Mouse (Mus musculus): ENCODE data around the gene Cyp2c68. TPM values are rescaled to one million over a fixed set of nuclear protein-coding genes. Genes with fewer than 3 reads are reported as not detected.
"Not testable (repeated sequence)": the region's sequence is repeated elsewhere in the genome, so short reads cannot be mapped to it uniquely, and the experiment has no call there.

Gene Cyp2c68
- 3.3 and 3.6 TPM in 2 replicates for polyA plus RNA-seq (2015; fragmentation: Nextera tagmentation; extraction: Ambion mirVana)

DNA sequence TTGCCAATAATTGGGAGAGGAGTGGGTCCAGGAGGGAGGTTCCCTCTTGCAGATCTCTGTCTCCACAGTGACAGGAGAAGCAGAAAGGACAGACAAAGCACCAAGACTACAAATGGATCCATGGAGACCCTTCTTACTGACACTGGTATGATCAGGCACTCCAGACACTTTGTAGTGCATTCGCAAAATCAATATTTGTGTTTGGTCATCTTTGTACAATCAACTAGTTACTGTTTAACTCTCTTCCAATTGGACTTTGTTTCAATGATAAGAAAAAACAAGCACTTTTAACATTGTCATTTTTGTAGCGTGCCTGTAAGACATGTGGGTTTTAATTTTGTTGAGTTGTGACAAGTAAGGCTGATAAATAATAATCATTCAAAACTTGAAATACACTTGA, at the start of gene Cyp2c68:
Gene Cyp2c68 (minus strand): TSS at position 135 of the 400 bp plus-strand sequence.
- Histone ChIP-seq H3K9me3 (ENCODE audit: control insufficient read depth, low read length) (no peaks in the 10 kb centered on the region), H3K27ac (replicated peaks) (no peak within 1 kb of the TSS), H3K4me1 (replicated peaks; ENCODE audit: control insufficient read depth, insufficient read depth) (no peaks in the 10 kb centered on the region), H3K36me3 (ENCODE audit: control insufficient read depth, insufficient read depth, low read length) (no peaks in the 10 kb centered on the region), H3K4me2 (replicated peaks; ENCODE audit: low read depth) (no peak within 1 kb of the TSS), H3K27me3 (ENCODE audit: control insufficient read depth, insufficient read depth, low read length) (no peaks in the 10 kb centered on the region), H3K4me3 (ENCODE audit: low read depth, low read length) (no peak within 1 kb of the TSS), H3K9ac (ENCODE audit: low read length) (no peak within 1 kb of the TSS)
- TF ChIP-seq EP300 (optimal IDR thresholded peaks at IDR 0.05) (no peak), CTCF (IDR thresholded peaks at IDR 0.05; ENCODE audit: low read depth) (no peak)
- ATAC-seq (ENCODE audit: low FRiP score, low TSS enrichment) (no peak), DNase-seq (ENCODE audit: low spot score) (no peak)
- 62% methylated on average over 2 of the region's 2 CpGs for WGBS

DNA sequence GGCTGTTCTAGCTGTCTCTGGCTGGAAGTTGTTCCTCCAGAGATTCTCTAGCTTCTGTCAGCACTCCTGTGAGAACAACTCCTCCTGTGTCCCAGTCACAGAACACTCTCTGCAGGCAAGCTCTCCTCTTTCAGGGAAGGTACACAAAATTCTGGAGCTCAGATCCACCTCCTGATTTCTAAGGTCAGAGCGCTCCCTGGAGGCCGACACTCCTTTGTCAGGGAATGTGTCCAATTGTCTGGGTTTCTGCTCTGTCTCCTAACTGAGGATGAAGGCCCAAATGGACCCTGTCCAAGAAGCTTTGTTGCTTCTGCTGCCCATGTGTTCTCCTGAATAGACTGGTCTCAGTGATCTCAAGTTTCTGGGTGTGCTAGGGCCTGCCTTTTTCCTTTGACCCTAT, 44.6 kb upstream of the Cyp2c68 start:
- not testable (repeated sequence) for H3K4me2 ChIP-seq (replicated peaks; ENCODE audit: low read depth); H3K9me3 ChIP-seq (ENCODE audit: control insufficient read depth, low read length); DNase-seq (ENCODE audit: low spot score); H3K27me3 ChIP-seq (ENCODE audit: control insufficient read depth, insufficient read depth, low read length); H3K9ac ChIP-seq (ENCODE audit: low read length); H3K4me3 ChIP-seq (ENCODE audit: low read depth, low read length); ATAC-seq (ENCODE audit: low FRiP score, low TSS enrichment); H3K4me1 ChIP-seq (replicated peaks; ENCODE audit: control insufficient read depth, insufficient read depth); H3K36me3 ChIP-seq (ENCODE audit: control insufficient read depth, insufficient read depth, low read length); H3K27ac ChIP-seq (replicated peaks)
- 79% methylated on average over 2 of the region's 2 CpGs for WGBS

DNA sequence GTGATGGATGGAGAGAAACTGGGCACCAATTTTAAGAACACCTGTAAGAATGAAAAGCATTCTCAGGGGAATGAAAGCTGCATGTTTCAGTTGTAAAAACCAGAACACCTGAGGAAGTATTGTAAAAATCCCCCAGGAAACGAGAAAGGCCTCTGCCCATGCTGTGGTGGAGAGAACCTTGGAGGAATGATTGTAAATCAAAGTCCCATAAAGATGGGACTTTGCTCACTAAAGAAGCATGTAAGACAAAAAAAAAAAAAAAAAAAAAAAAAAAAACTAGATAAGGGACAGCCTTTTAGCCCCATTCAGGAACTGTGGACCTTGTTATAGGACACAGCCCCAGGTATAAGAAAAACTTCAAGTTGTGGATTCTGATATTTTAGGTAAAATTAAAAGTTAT, 4.5 kb upstream of the Cyp2c68 start:
- Histone ChIP-seq H3K9me3 (ENCODE audit: control insufficient read depth, low read length) (no peaks in the 10 kb centered on the region), H3K4me1 (replicated peaks; ENCODE audit: control insufficient read depth, insufficient read depth) (no peaks in the 10 kb centered on the region), H3K4me2 (replicated peaks; ENCODE audit: low read depth) (no peak overlapping the region), H3K4me3 (ENCODE audit: low read depth, low read length) (no peak overlapping the region), H3K36me3 (ENCODE audit: control insufficient read depth, insufficient read depth, low read length) (no peaks in the 10 kb centered on the region), H3K9ac (ENCODE audit: low read length) (no peak overlapping the region), H3K27me3 (ENCODE audit: control insufficient read depth, insufficient read depth, low read length) (no peaks in the 10 kb centered on the region), H3K27ac (replicated peaks) (no peak overlapping the region)
- TF ChIP-seq CTCF (IDR thresholded peaks at IDR 0.05; ENCODE audit: low read depth) (no peak), EP300 (optimal IDR thresholded peaks at IDR 0.05) (no peak)
- 76% methylated on average over 1 of the region's 1 CpGs for WGBS
- DNase-seq (ENCODE audit: low spot score) (no peak), ATAC-seq (ENCODE audit: low FRiP score, low TSS enrichment) (no peak)

DNA sequence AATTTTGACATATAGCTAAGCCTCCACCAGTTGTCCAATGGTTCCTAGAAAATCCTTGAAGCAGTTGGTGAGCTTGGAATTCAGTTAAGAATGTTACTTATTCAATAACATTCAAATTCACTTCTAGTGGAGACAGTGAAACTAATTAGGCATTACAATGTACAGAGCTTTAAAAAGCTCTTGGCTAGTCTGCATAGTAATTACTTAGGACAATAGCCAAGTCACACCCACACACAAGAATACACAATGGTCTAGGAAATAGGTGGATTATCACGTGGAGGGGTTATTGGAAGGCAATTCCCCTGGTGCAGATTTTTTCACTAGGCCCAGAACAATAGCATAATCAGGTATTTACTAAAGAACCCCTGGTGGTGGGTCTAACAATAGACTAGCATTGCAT, 3.5 kb upstream of the Cyp2c68 start:
- 63% methylated on average over 1 of the region's 1 CpGs for WGBS
- H3K4me3 ChIP-seq (ENCODE audit: low read depth, low read length); H3K27ac ChIP-seq (replicated peaks); H3K36me3 ChIP-seq (ENCODE audit: control insufficient read depth, insufficient read depth, low read length); H3K4me1 ChIP-seq (replicated peaks; ENCODE audit: control insufficient read depth, insufficient read depth); H3K4me2 ChIP-seq (replicated peaks; ENCODE audit: low read depth); H3K9me3 ChIP-seq (ENCODE audit: control insufficient read depth, low read length); ATAC-seq (ENCODE audit: low FRiP score, low TSS enrichment); H3K9ac ChIP-seq (ENCODE audit: low read length); H3K27me3 ChIP-seq (ENCODE audit: control insufficient read depth, insufficient read depth, low read length); DNase-seq (ENCODE audit: low spot score): not testable (repeated sequence)

DNA sequence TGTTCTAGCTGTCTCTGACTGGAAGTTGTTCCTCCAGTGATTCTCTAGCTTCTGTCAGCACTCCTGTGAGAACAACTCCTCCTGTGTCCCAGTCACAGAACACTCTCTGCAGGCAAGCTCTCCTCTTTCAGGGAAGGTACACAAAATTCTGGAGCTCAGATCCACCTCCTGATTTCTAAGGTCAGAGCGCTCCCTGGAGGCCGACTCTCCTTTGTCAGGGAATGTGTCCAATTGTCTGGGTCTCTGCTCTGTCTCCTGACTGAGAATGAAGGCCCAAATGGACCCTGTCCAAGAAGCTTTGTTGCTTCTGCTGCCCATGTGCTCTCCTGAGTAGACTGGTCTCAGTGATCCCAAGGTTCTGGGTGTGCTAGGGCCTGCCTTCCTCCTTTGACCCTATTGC, 29.7 kb downstream of the Cyp2c68 start:
- H3K27ac ChIP-seq (replicated peaks); H3K27me3 ChIP-seq (ENCODE audit: control insufficient read depth, insufficient read depth, low read length); ATAC-seq (ENCODE audit: low FRiP score, low TSS enrichment); H3K36me3 ChIP-seq (ENCODE audit: control insufficient read depth, insufficient read depth, low read length); DNase-seq (ENCODE audit: low spot score); H3K4me2 ChIP-seq (replicated peaks; ENCODE audit: low read depth); H3K4me1 ChIP-seq (replicated peaks; ENCODE audit: control insufficient read depth, insufficient read depth); H3K4me3 ChIP-seq (ENCODE audit: low read depth, low read length); H3K9me3 ChIP-seq (ENCODE audit: control insufficient read depth, low read length); H3K9ac ChIP-seq (ENCODE audit: low read length): not testable (repeated sequence)
- 81% methylated on average over 2 of the region's 2 CpGs for WGBS

DNA sequence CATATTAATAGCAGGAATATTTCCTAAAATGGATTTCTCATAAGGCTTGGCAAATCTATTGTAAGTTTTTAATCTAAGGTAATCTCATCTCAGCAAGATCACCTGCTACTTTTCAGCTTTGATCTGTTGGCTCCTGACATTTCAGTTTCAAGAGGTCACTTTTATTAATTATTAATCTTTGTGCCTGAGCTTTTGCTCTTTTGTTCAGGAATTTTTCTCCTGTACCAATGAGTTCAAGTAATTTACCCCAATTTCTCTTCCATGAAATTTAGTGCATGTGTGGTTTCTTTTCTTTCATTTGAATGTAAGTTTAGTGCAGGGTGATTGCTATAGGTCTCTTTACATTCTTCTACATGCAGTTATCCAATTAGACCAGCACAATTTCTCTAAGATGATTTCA, 75.2 kb downstream of the Cyp2c68 start:
- DNase-seq (ENCODE audit: low spot score); H3K9ac ChIP-seq (ENCODE audit: low read length); H3K4me2 ChIP-seq (replicated peaks; ENCODE audit: low read depth); H3K27me3 ChIP-seq (ENCODE audit: control insufficient read depth, insufficient read depth, low read length); ATAC-seq (ENCODE audit: low FRiP score, low TSS enrichment); H3K4me3 ChIP-seq (ENCODE audit: low read depth, low read length); H3K9me3 ChIP-seq (ENCODE audit: control insufficient read depth, low read length); H3K36me3 ChIP-seq (ENCODE audit: control insufficient read depth, insufficient read depth, low read length); H3K27ac ChIP-seq (replicated peaks); H3K4me1 ChIP-seq (replicated peaks; ENCODE audit: control insufficient read depth, insufficient read depth): not testable (repeated sequence)

DNA sequence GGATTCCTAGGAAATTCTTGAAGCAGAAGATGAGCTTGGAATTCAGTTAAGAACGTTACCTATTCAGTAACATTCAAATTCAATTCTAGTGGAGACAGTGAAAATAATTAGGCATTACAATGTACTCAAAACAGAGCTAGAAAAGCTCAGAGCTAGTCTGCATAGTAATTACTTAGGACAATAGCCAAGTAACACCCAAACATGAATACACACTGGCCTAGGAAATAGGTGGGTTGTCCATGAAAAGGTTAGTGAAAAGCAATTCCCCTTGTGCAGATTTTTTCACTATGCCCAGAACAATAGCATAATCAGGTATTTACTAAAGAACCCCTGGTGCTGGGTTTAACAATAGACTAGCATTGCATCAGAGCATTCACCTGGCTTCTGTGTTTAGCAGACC, 88.5 kb downstream of the Cyp2c68 start:
- no peak overlapping the region for H3K9ac ChIP-seq (ENCODE audit: low read length)
- no peaks in the 10 kb centered on the region for H3K27me3 ChIP-seq (ENCODE audit: control insufficient read depth, insufficient read depth, low read length)
- DNase-seq (ENCODE audit: low spot score) (no peak), ATAC-seq (ENCODE audit: low FRiP score, low TSS enrichment) (no peak)
- 39% methylated on average over 1 of the region's 1 CpGs for WGBS
- no peaks in the 10 kb centered on the region for H3K36me3 ChIP-seq (ENCODE audit: control insufficient read depth, insufficient read depth, low read length)
- no peak overlapping the region for H3K27ac ChIP-seq (replicated peaks)
- TF ChIP-seq EP300 (optimal IDR thresholded peaks at IDR 0.05) (no peak), CTCF (IDR thresholded peaks at IDR 0.05; ENCODE audit: low read depth) (no peak)
- H3K4me2 ChIP-seq (replicated peaks; ENCODE audit: low read depth), result no peak overlapping the region
- no peaks in the 10 kb centered on the region for H3K4me1 ChIP-seq (replicated peaks; ENCODE audit: control insufficient read depth, insufficient read depth)
- no peaks in the 10 kb centered on the region for H3K9me3 ChIP-seq (ENCODE audit: control insufficient read depth, low read length)
- H3K4me3 ChIP-seq (ENCODE audit: low read depth, low read length), result no peak overlapping the region
